Mouse (Mus musculus) intestine, embryonic 14.5 days (tissue): ENCODE results near the gene Cntn4. TPM values are rescaled to one million over a fixed set of nuclear protein-coding genes. Genes with fewer than 3 reads are reported as not detected.

Experiments used
- ATAC-seq: fragments of 200-750 bp; cut with Nextera tagmentation; replicated peaks from 2 replicates; pipeline ENCODE4 v1.8.0; 2017; ENCODE audit warnings: low read depth, moderate number of reproducible peaks, moderate TSS enrichment, moderate library complexity; ENCODE audit not compliant: low FRiP score, low TSS enrichment
- DNase-seq: peaks from one replicate; pipeline ENCODE4 v3.0.0-alpha.2; 2018; ENCODE audit warnings: low spot score
- H3K27ac ChIP-seq: fragments of 300-500 bp; sonication (generic); 2 replicates; pipeline ENCODE4 v1.5.1; 2014; ENCODE audit warnings: low read depth, mild to moderate bottlenecking, control low read depth
- H3K27me3 ChIP-seq: fragments of 300-500 bp; sonication (generic); replicated peaks from 2 replicates; pipeline ENCODE4 v1.6.1; 2014; ENCODE audit warnings: low read length, control low read depth; ENCODE audit not compliant: control insufficient read depth, insufficient read depth
- H3K36me3 ChIP-seq: fragments of 300-500 bp; sonication (generic); 2 replicates; pipeline ENCODE4 v1.6.1; 2014; ENCODE audit warnings: low read length, control low read depth; ENCODE audit not compliant: control insufficient read depth, insufficient read depth
- H3K4me1 ChIP-seq: fragments of 300-500 bp; sonication (generic); replicated peaks from 2 replicates; pipeline ENCODE4 v1.6.1; 2014; ENCODE audit warnings: low read length, control low read depth, mixed read lengths; ENCODE audit not compliant: control insufficient read depth, insufficient read depth
- H3K4me2 ChIP-seq: fragments of 300-500 bp; sonication (generic); 2 replicates; pipeline ENCODE4 v1.6.1; 2014; ENCODE audit warnings: low read length
- H3K4me3 ChIP-seq: fragments of 300-500 bp; sonication (generic); 2 replicates; pipeline ENCODE4 v1.5.1; 2014; ENCODE audit warnings: low read depth, low read length, control low read depth, mixed read lengths
- H3K9ac ChIP-seq: fragments of 300-500 bp; sonication (generic); 2 replicates; pipeline ENCODE4 v1.6.1; 2014; ENCODE audit warnings: mild to moderate bottlenecking, low read length
- H3K9me3 ChIP-seq: fragments of 300-500 bp; sonication (generic); 2 replicates; pipeline ENCODE4 v1.6.1; 2016; ENCODE audit warnings: low read length, control low read depth; ENCODE audit not compliant: control insufficient read depth
- WGBS: fragments of 180-500 bp; shearing (Covaris S2); extraction: QIAGEN DNeasy Blood & Tissue Kit; methylation state at CpG from one replicate; pipeline ENCODE4 v1.1.7; 2014; 5-methylcytosine and 5-hydroxymethylcytosine counted together
- polyA plus RNA-seq: library from polyadenylated mRNA; unstranded; fragments of >200 nt; fragmentation: Nextera tagmentation; extraction: Ambion mirVana; gene quantifications from 2 replicates; pipeline ENCODE4 v1.2.1, GENCODE M21; 2014

The Cntn4 gene
- polyA plus RNA-seq, result 0.26 and 0.62 TPM in 2 replicates

DNA sequence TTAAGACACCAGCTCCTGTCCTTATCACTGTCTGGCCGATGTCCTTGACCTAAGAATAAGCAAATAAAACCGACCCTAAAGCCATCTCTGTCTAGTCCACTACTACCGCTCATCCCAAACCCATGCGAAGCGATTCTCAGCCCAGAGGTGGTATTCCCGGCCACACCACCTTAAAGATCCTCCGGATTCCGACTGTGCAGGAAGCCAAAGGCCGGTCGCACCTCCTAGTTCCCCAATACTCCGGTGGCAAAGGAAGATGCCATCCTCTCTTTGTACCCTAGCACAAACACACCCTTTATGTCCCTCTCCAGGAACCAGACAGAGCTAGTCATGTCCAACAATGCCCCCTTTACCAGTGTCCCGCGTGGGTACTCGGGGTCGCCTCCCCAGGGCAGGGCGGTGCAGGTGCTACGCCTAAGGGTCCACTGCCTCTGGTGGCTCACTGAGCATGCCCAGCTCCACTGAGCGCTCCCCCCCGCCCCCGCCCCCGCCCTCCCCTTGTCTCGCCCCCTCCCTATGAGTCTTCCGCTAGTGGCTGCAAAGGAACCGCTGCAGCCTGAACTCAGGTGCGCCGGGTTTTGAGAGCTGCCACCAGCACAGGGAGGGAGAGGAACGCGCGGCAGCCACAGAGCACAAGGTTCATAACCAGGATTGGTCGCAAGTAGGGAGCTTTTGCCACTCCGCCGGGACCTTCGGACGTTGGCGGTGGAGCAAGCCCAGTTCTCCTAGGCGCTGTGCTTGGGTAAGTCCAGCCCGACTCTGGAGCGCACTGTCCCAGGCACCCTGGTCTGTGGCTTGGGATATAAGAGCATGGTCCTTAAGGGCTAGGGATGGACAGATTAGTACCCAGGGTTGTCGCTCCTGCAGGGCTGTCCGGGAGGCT, at the start of gene Cntn4:
Cntn4 (plus strand) TSS at position 512 of the 883 bp plus-strand sequence.
- Histone ChIP-seq H3K4me1 (no peaks in the 10 kb centered on the region), H3K9me3 (no peaks in the 10 kb centered on the region)
- no peak for DNase-seq

DNA sequence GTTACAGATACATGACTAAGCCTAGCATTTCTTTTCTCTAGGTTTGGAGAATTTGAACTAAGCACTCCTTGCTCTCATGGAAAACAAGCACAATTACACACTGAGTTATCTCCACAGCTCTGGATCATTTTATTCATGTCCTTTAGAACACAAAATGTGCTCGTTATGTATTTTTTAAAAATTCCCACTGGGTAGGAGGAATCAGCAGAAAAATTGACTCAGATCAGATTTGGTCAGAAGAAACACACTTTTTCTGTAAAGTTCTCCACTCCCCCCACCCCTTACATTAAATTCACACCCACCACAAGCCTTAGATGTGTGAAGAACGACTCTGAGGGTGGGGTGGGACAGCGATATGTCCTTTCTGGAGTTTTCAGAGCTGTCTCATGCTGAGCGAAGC, 3.2 kb upstream of the Cntn4 start:
- ATAC-seq, result no peak
- 80% methylated on average over 4 of the region's 4 CpGs for WGBS
- no peak overlapping the region for H3K4me3 ChIP-seq
- DNase-seq, result no peak
- peaks cover 32% of the 10 kb centered on the region for H3K27me3 ChIP-seq
- H3K9ac ChIP-seq, result no peak overlapping the region
- no peak overlapping the region for H3K4me2 ChIP-seq
- H3K27ac ChIP-seq, result no peak overlapping the region
- H3K36me3 ChIP-seq, result no peaks in the 10 kb centered on the region
- no peaks in the 10 kb centered on the region for H3K9me3 ChIP-seq
- H3K4me1 ChIP-seq, result no peaks in the 10 kb centered on the region

More for the DNA sequence above, at the start of gene Cntn4:
- Histone ChIP-seq H3K36me3 (no peaks in the 10 kb centered on the region), H3K27me3 (peaks cover 42% of the 10 kb centered on the region), H3K9ac (no peak within 1 kb of the TSS), H3K27ac (no peak within 1 kb of the TSS), H3K4me3 (peak within 1 kb of the TSS; percentile 30), H3K4me2 (peak within 1 kb of the TSS; percentile 51)
- peak; percentile 79 for ATAC-seq
- WGBS, result 3% methylated on average over 40 of the region's 40 CpGs

DNA sequence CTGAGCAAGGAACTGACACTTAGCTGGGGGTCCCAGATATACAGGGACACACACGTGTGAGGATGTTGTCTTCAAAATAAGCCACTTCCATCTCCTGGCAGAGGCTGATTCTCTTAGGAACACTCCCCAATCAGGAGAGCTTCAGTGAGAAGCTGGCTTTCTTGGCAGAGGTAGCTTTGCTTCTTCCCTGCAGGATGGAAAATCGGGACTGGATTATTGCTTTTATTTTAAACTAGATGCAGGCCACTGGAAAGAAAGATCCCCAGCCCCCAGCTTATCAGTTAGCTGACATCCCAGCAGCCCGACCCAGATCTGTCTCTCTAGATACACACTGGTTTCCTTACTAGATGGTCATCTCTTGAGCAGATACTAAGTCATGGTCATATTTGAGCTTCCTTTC, 2.4 kb upstream of the Cntn4 start:
- no peak overlapping the region for H3K9ac ChIP-seq
- ATAC-seq, result no peak
- peaks cover 34% of the 10 kb centered on the region for H3K27me3 ChIP-seq
- 48% methylated on average over 3 of the region's 3 CpGs for WGBS
- H3K4me2 ChIP-seq, result no peak overlapping the region
- no peaks in the 10 kb centered on the region for H3K4me1 ChIP-seq
- H3K9me3 ChIP-seq, result no peaks in the 10 kb centered on the region
- H3K27ac ChIP-seq, result no peak overlapping the region
- no peaks in the 10 kb centered on the region for H3K36me3 ChIP-seq
- no peak for DNase-seq
- H3K4me3 ChIP-seq, result no peak overlapping the region

GRCm38 (mm10) chr6:105676637-105677036, 823 bp upstream of the Cntn4 start:
- no peak for ATAC-seq
- no peak for DNase-seq
- Histone ChIP-seq H3K36me3 (no peaks in the 10 kb centered on the region), H3K27me3 (peaks cover 42% of the 10 kb centered on the region), H3K9ac (no peak overlapping the region), H3K27ac (no peak overlapping the region), H3K4me2 (peak overlapping the region; percentile 51), H3K4me1 (no peaks in the 10 kb centered on the region), H3K4me3 (no peak overlapping the region), H3K9me3 (no peaks in the 10 kb centered on the region)
- 29% methylated on average over 5 of the region's 5 CpGs for WGBS

GRCm38 (mm10) chr6:105678778-105679177, 1.3 kb downstream of the Cntn4 start:
- no peak overlapping the region for H3K27ac ChIP-seq

GRCm38 (mm10) chr6:105681496-105681895, 4.0 kb downstream of the Cntn4 start:
- Histone ChIP-seq H3K4me3 (no peak overlapping the region), H3K9me3 (no peaks in the 10 kb centered on the region), H3K4me1 (no peaks in the 10 kb centered on the region), H3K9ac (no peak overlapping the region), H3K27ac (no peak overlapping the region), H3K36me3 (no peaks in the 10 kb centered on the region), H3K27me3 (peaks cover 38% of the 10 kb centered on the region), H3K4me2 (no peak overlapping the region)
- DNase-seq (no peak), ATAC-seq (no peak)
- WGBS, result 52% methylated on average over 2 of the region's 2 CpGs

More at GRCm38 (mm10) chr6:105678778-105679177, 1.3 kb downstream of the Cntn4 start:
- no peak overlapping the region for H3K9ac ChIP-seq
- 14% methylated on average over 5 of the region's 5 CpGs for WGBS
- H3K27me3 ChIP-seq, result peaks cover 42% of the 10 kb centered on the region
- no peak overlapping the region for H3K4me2 ChIP-seq
- no peaks in the 10 kb centered on the region for H3K4me1 ChIP-seq
- ATAC-seq, result no peak
- no peaks in the 10 kb centered on the region for H3K36me3 ChIP-seq
- no peak for DNase-seq
- no peak overlapping the region for H3K4me3 ChIP-seq
- no peaks in the 10 kb centered on the region for H3K9me3 ChIP-seq

GRCm38 (mm10) chr6:105683251-105683650, 5.8 kb downstream of the Cntn4 start:
- H3K27me3 ChIP-seq, result peaks cover 20% of the 10 kb centered on the region
- no peaks in the 10 kb centered on the region for H3K4me1 ChIP-seq
- DNase-seq (no peak), ATAC-seq (no peak)
- no peaks in the 10 kb centered on the region for H3K9me3 ChIP-seq
- H3K36me3 ChIP-seq, result no peaks in the 10 kb centered on the region
- H3K27ac ChIP-seq, result no peak overlapping the region
- H3K9ac ChIP-seq, result no peak overlapping the region
- no peak overlapping the region for H3K4me3 ChIP-seq
- WGBS, result 88% methylated on average over 5 of the region's 5 CpGs
- H3K4me2 ChIP-seq, result no peak overlapping the region

DNA sequence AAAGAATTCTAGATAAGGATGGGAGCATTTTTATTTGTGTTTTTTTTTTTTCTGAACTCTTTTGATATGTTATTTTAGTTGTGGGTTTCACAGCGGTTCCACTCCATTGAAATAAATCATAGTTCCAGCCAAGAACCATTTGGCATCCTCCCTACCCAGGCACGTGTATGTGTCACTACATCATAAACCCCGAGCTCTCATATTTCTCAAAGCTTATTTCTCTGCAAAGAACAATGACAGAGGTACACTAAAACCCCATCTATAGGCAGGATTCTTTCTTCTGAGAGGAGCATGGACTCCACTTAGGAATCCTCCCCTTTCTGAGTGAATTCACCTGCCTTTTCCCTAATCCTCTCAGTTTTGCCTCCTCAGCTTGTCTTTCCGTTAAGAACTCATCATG, 6.7 kb downstream of the Cntn4 start:
- DNase-seq (no peak), ATAC-seq (no peak)
- WGBS, result 43% methylated on average over 4 of the region's 4 CpGs
- H3K4me3 ChIP-seq, result no peak overlapping the region
- H3K9me3 ChIP-seq, result no peaks in the 10 kb centered on the region
- no peaks in the 10 kb centered on the region for H3K4me1 ChIP-seq
- H3K27ac ChIP-seq, result no peak overlapping the region
- no peak overlapping the region for H3K4me2 ChIP-seq
- no peaks in the 10 kb centered on the region for H3K36me3 ChIP-seq
- no peak overlapping the region for H3K9ac ChIP-seq
- H3K27me3 ChIP-seq, result peaks cover 12% of the 10 kb centered on the region

- Histone ChIP-seq H3K27me3 (no peaks in the 10 kb centered on the region), H3K4me1 (no peaks in the 10 kb centered on the region), H3K4me3 (no peak overlapping the region), H3K4me2 (no peak overlapping the region), H3K9ac (no peak overlapping the region), H3K36me3 (no peaks in the 10 kb centered on the region), H3K27ac (no peak overlapping the region), H3K9me3 (no peaks in the 10 kb centered on the region)
- ATAC-seq (no peak), DNase-seq (no peak)
These were observed 10.7 kb downstream of the Cntn4 start for GRCm38 (mm10) chr6:105688195-105688594.
